Mouse (Mus musculus) ES-Bruce4 (cell line): ENCODE data around the gene Senp1. TPM values are rescaled to one million over a fixed set of nuclear protein-coding genes. Genes with fewer than 3 reads are reported as not detected.

ENCODE experiments used
- H3K27ac ChIP-seq: 2 replicates; pipeline ENCODE4 v1.5.1; 2012; ENCODE audit warnings: low read length, inconsistent platforms; ENCODE audit not compliant: insufficient read depth
- H3K27me3 ChIP-seq: 2 replicates; pipeline ENCODE4 v1.6.1; 2012; ENCODE audit warnings: mild to moderate bottlenecking, low read length, inconsistent platforms; ENCODE audit not compliant: control insufficient read depth, poor library complexity, insufficient read depth, severe bottlenecking
- H3K36me3 ChIP-seq: 2 replicates; pipeline ENCODE4 v1.6.1; 2012; ENCODE audit warnings: inconsistent platforms, mild to moderate bottlenecking, low read length, moderate library complexity; ENCODE audit not compliant: control insufficient read depth, poor library complexity, insufficient read depth, severe bottlenecking
- H3K4me1 ChIP-seq: one replicate; pipeline ENCODE4 v1.8.1; 2011; ENCODE audit warnings: low read length; ENCODE audit not compliant: control insufficient read depth, insufficient read depth
- H3K4me3 ChIP-seq: 2 replicates; pipeline ENCODE4 v1.5.1; 2011; ENCODE audit warnings: low read depth, mild to moderate bottlenecking, low read length
- H3K9ac ChIP-seq: 2 replicates; pipeline ENCODE4 v1.6.1; 2012; ENCODE audit warnings: low read depth, mild to moderate bottlenecking, inconsistent platforms; ENCODE audit not compliant: poor library complexity, severe bottlenecking
- H3K9me3 ChIP-seq: replicated peaks from 2 replicates; pipeline ENCODE4 v1.6.1; 2012; ENCODE audit warnings: mild to moderate bottlenecking, low read length, inconsistent platforms; ENCODE audit not compliant: control insufficient read depth, poor library complexity, insufficient read depth, severe bottlenecking
- CTCF ChIP-seq: IDR thresholded peaks from one replicate; pipeline ENCODE4 v1.8.1; 2011; ENCODE audit warnings: low read depth, low read length
- EP300 ChIP-seq: IDR thresholded peaks from 2 replicates; pipeline ENCODE4 v1.6.1; 2011; ENCODE audit warnings: low read depth, low read length; ENCODE audit not compliant: insufficient read depth
- POLR2A ChIP-seq: IDR thresholded peaks from one replicate; pipeline ENCODE4 v1.8.1; 2011; ENCODE audit warnings: low read length; ENCODE audit not compliant: insufficient read depth
- polyA plus RNA-seq: library from polyadenylated mRNA; stranded (reverse); fragments of >200 nt; gene quantifications from 2 replicates; pipeline ENCODE4 v1.2.4, GENCODE M21; 2011; ENCODE audit warnings: low read depth; ENCODE audit not compliant: missing spikeins, insufficient read depth, insufficient read length

Gene Senp1
- polyA plus RNA-seq, 1 experiment: 70.6 TPM

DNA sequence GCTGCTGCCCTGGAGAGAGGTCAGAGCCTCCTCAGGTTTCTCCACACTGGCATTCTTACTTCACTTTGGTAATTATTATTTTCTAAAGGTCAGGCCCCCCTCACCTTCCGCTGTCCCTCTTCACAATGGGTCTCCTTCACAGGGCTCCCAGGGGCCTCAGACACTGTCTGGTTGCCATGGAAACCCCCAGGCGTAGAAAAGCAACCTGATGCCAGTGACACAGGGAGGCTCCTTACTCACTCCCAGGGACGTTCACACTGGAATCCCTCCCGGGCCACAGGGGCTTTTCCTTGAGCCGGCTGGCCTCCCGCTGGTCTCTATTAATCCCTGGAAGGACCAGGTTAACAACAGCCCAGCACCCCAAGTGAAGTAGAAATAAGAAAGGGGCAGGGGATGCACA lies 103.4 kb downstream of the Senp1 start:
- TF ChIP-seq POLR2A: no peak
- TF ChIP-seq EP300: 0 out of 2 replicates have a peak, but pooled peaks have one; percentile 42
- TF ChIP-seq CTCF: no peak
- no peak overlapping the region for H3K9ac ChIP-seq
- H3K4me1 ChIP-seq: peaks cover 13% of the 10 kb centered on the region
- H3K27me3 ChIP-seq: no peaks in the 10 kb centered on the region
- no peaks in the 10 kb centered on the region for H3K9me3 ChIP-seq
- no peaks in the 10 kb centered on the region for H3K36me3 ChIP-seq
- H3K27ac ChIP-seq: peak overlapping the region; percentile 12; the same call in 1 of the 2 replicates
- no peak overlapping the region for H3K4me3 ChIP-seq

DNA sequence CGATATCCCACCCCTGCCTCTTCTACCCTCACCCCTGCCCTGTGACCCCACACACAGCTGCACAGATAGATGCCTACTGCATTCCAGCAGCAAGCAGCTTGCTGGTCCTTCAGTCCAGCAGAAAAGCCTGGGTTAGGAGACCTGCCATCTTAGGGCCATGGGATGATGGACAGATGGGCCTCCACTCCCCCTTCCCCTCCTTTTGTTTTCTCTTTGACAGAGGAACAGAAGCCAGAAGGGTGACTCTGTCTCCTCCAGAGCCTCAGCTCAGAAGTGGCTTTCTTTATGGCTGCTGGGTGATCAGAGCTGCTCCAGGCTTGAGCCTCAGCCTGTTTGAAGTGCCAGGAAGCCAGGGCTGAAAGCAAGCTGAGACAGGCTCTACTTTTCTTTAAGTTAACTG lies 104.0 kb downstream of the Senp1 start:
- Histone ChIP-seq H3K4me1 (peaks cover 13% of the 10 kb centered on the region), H3K27ac (no peak overlapping the region), H3K27me3 (no peaks in the 10 kb centered on the region), H3K36me3 (no peaks in the 10 kb centered on the region), H3K9me3 (no peaks in the 10 kb centered on the region), H3K9ac (no peak overlapping the region), H3K4me3 (no peak overlapping the region)
- TF ChIP-seq EP300 (no peak), POLR2A (no peak), CTCF (no peak)

Other genes with a start within 250 kb of the Senp1 start
- gene Hdac7, start 249.2 kb downstream of the Senp1 start, polyA plus RNA-seq: 14.4 and 16.9 TPM in 2 replicates
- 1.5 and 1.6 TPM in 2 replicates for gene Vdr, start 183.1 kb downstream of the Senp1 start, polyA plus RNA-seq
- 48.5 and 49.2 TPM in 2 replicates for gene Tmem106c, start 129.5 kb downstream of the Senp1 start, polyA plus RNA-seq
- gene Col2a1, start 89.0 kb downstream of the Senp1 start, polyA plus RNA-seq: 12.9 and 13.1 TPM in 2 replicates
- 39.8 and 42.8 TPM in 2 replicates for gene Pfkm, start 1.2 kb downstream of the Senp1 start, polyA plus RNA-seq
- 34.7 and 34.9 TPM in 2 replicates for gene Asb8, start 71.9 kb upstream of the Senp1 start, polyA plus RNA-seq
- gene Ccdc184, start 73.4 kb upstream of the Senp1 start, polyA plus RNA-seq: 0.81 and 1.8 TPM in 2 replicates
- not detected in 2 replicates for gene Olfr288, start 101.8 kb upstream of the Senp1 start, polyA plus RNA-seq
- gene Gm44579, start 127.2 kb upstream of the Senp1 start, polyA plus RNA-seq: not detected in 2 replicates
- not detected in 2 replicates for gene Olfr287, start 127.3 kb upstream of the Senp1 start, polyA plus RNA-seq
- gene Olfr286, start 140.7 kb upstream of the Senp1 start, polyA plus RNA-seq: not detected in 2 replicates
- not detected in 2 replicates for gene H1fnt, start 163.5 kb upstream of the Senp1 start, polyA plus RNA-seq
- gene Zfp641, start 202.4 kb upstream of the Senp1 start, polyA plus RNA-seq: 0.18 and 0.52 TPM in 2 replicates
- gene Olfr285, start 223.6 kb upstream of the Senp1 start, polyA plus RNA-seq: not detected in 2 replicates
- not detected in 2 replicates for gene Olfr284, start 247.2 kb upstream of the Senp1 start, polyA plus RNA-seq